Mouse (Mus musculus): Measurements from ENCODE around the gene Ap5s1. TPM values are rescaled to one million over a fixed set of nuclear protein-coding genes. Genes with fewer than 3 reads are reported as not detected.

Ap5s1 gene
- total and polyA plus RNA-seq, 2 experiments = 12.4 to 53.8 TPM

DNA sequence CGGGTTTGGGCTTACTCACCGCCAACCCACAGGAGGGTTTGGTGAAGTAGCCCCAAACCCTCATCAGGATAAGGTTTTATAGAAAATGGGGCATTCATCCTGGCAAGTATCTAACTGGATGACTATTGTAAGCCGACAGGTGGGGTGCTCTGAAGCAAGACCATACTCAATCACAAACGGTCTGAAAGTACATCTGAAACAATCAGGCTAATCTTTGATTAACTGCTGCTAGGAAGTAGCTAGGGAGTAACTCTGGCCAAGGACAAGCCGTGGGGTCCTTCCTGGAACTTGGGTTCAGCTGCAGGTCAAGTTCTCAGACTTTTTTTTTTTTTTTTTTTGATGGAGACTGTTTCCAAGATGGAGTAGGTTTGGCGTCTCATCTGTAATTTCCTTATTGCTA, 38.9 kb upstream of the Ap5s1 start:
- WGBS = 80% methylated on average over 6 of the region's 6 CpGs
- Histone ChIP-seq H3K27ac (replicated peaks; ENCODE audit: insufficient read depth, low read depth, low read length) (no peak overlapping the region), H3K4me3 (ENCODE audit: insufficient read depth, low read depth, low read length) (no peak overlapping the region), H3K79me2 (ENCODE audit: control insufficient read depth, insufficient read depth, low read length) (no peaks in the 10 kb centered on the region), H3K36me3 (ENCODE audit: control insufficient read depth, insufficient read depth, low read length) (no peaks in the 10 kb centered on the region), H3K27me3 (ENCODE audit: control insufficient read depth, insufficient read depth, low read length) (no peaks in the 10 kb centered on the region), H3K9ac (ENCODE audit: low read depth, low read length) (no peak overlapping the region), H3K4me1 (ENCODE audit: control insufficient read depth, insufficient read depth, low read length) (peaks cover 4% of the 10 kb centered on the region; the same call in 1 of the 2 replicates)
- no peak for DNase-seq (ENCODE audit: extremely low read depth, low read depth, low spot score)
- TF ChIP-seq CTCF (IDR thresholded peaks at IDR 0.05; ENCODE audit: low read depth, low read length) = no peak
- no peak for TF ChIP-seq POLR2A (IDR thresholded peaks at IDR 0.05; ENCODE audit: extremely low read depth, insufficient read depth, low read length)

DNA sequence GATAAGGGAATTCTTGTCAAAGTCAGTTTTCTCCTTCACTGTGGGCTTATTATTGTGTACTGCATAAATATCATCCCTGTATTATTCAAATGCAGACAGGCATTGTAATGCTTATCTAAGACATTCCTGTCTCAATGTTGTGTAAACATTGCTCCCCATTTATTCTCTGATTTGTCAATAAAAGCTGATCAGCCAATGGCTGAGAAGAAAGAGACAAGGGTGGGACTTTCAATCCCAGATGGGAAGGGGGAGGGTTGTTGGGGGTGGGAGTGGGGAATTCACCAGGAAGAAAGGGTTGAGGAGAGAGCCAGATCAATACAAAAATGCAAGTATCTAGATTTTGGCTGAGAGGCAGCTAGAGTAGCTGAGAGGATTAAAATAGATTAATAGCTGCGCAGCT, 38.0 kb upstream of the Ap5s1 start:
- Histone ChIP-seq H3K27ac (replicated peaks; ENCODE audit: insufficient read depth, low read depth, low read length) (no peak overlapping the region), H3K27me3 (ENCODE audit: control insufficient read depth, insufficient read depth, low read length) (no peaks in the 10 kb centered on the region), H3K79me2 (ENCODE audit: control insufficient read depth, insufficient read depth, low read length) (no peaks in the 10 kb centered on the region), H3K4me3 (ENCODE audit: insufficient read depth, low read depth, low read length) (no peak overlapping the region), H3K9ac (ENCODE audit: low read depth, low read length) (no peak overlapping the region), H3K4me1 (ENCODE audit: control insufficient read depth, insufficient read depth, low read length) (peaks cover 2% of the 10 kb centered on the region; the same call in 1 of the 2 replicates), H3K36me3 (ENCODE audit: control insufficient read depth, insufficient read depth, low read length) (no peaks in the 10 kb centered on the region)
- WGBS = 77% methylated on average over 1 of the region's 1 CpGs
- no peak for DNase-seq (ENCODE audit: extremely low read depth, low read depth, low spot score)
- TF ChIP-seq CTCF (IDR thresholded peaks at IDR 0.05; ENCODE audit: low read depth, low read length) (no peak), POLR2A (IDR thresholded peaks at IDR 0.05; ENCODE audit: extremely low read depth, insufficient read depth, low read length) (no peak)

GRCm38 (mm10) chr2:131170936-131171335, 35.9 kb upstream of the Ap5s1 start:
- Histone ChIP-seq H3K27me3 (ENCODE audit: control insufficient read depth, insufficient read depth, low read length) (no peaks in the 10 kb centered on the region), H3K4me1 (ENCODE audit: control insufficient read depth, insufficient read depth, low read length) (peaks cover 3% of the 10 kb centered on the region; the same call in 1 of the 2 replicates), H3K4me3 (ENCODE audit: insufficient read depth, low read depth, low read length) (no peak overlapping the region), H3K9ac (ENCODE audit: low read depth, low read length) (no peak overlapping the region), H3K27ac (replicated peaks; ENCODE audit: insufficient read depth, low read depth, low read length) (no peak overlapping the region), H3K79me2 (ENCODE audit: control insufficient read depth, insufficient read depth, low read length) (no peaks in the 10 kb centered on the region), H3K36me3 (ENCODE audit: control insufficient read depth, insufficient read depth, low read length) (no peaks in the 10 kb centered on the region)
- 46% methylated on average over 9 of the region's 9 CpGs for WGBS
- no peak for DNase-seq (ENCODE audit: extremely low read depth, low read depth, low spot score)
- TF ChIP-seq CTCF (IDR thresholded peaks at IDR 0.05; ENCODE audit: low read depth, low read length) (no peak), POLR2A (IDR thresholded peaks at IDR 0.05; ENCODE audit: extremely low read depth, insufficient read depth, low read length) (no peak)

GRCm38 (mm10) chr2:131171401-131172104, 35.3 kb upstream of the Ap5s1 start:
- no peak; the same call in 1 of the 2 replicates for TF ChIP-seq CTCF (IDR thresholded peaks at IDR 0.05; ENCODE audit: low read depth, low read length)
- TF ChIP-seq POLR2A (IDR thresholded peaks at IDR 0.05; ENCODE audit: extremely low read depth, insufficient read depth, low read length) = no peak
- 21% methylated on average over 43 of the region's 43 CpGs for WGBS
- peak overlapping the region; percentile 1; the same call in 1 of the 2 replicates for H3K4me3 ChIP-seq (ENCODE audit: insufficient read depth, low read depth, low read length)
- no peaks in the 10 kb centered on the region for H3K36me3 ChIP-seq (ENCODE audit: control insufficient read depth, insufficient read depth, low read length)
- no peak for DNase-seq (ENCODE audit: extremely low read depth, low read depth, low spot score)
- peaks cover 6% of the 10 kb centered on the region for H3K4me1 ChIP-seq (ENCODE audit: control insufficient read depth, insufficient read depth, low read length)
- no peak overlapping the region for H3K27ac ChIP-seq (replicated peaks; ENCODE audit: insufficient read depth, low read depth, low read length)
- no peak overlapping the region for H3K9ac ChIP-seq (ENCODE audit: low read depth, low read length)
- H3K79me2 ChIP-seq (ENCODE audit: control insufficient read depth, insufficient read depth, low read length) = no peaks in the 10 kb centered on the region
- no peaks in the 10 kb centered on the region for H3K27me3 ChIP-seq (ENCODE audit: control insufficient read depth, insufficient read depth, low read length)

DNA sequence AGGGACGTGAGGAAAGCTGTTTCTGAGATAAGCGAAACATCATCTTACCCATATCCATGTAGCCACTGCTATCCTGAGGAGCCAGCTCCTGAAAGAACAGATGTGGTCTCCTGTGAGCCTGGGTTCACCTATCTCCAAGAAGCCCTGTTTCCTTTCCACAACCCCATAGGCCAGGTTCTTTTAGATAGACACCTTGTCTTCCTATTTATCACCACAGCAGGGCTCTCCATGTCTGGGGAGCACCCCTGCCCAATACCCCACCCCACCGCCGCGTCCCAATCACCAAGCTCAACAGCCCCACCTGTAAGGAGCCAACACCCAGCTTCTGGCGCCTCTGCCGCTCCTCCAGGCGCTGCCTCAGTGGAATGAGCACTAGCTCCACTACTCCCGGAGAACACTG, 34.6 kb upstream of the Ap5s1 start:
- WGBS = 67% methylated on average over 9 of the region's 9 CpGs
- H3K4me3 ChIP-seq (ENCODE audit: insufficient read depth, low read depth, low read length) = no peak overlapping the region
- DNase-seq (ENCODE audit: extremely low read depth, low read depth, low spot score) = no peak
- no peak overlapping the region for H3K9ac ChIP-seq (ENCODE audit: low read depth, low read length)
- TF ChIP-seq CTCF (IDR thresholded peaks at IDR 0.05; ENCODE audit: low read depth, low read length) = no peak
- no peak overlapping the region for H3K27ac ChIP-seq (replicated peaks; ENCODE audit: insufficient read depth, low read depth, low read length)
- H3K4me1 ChIP-seq (ENCODE audit: control insufficient read depth, insufficient read depth, low read length) = peaks cover 10% of the 10 kb centered on the region
- H3K79me2 ChIP-seq (ENCODE audit: control insufficient read depth, insufficient read depth, low read length) = no peaks in the 10 kb centered on the region
- no peaks in the 10 kb centered on the region for H3K27me3 ChIP-seq (ENCODE audit: control insufficient read depth, insufficient read depth, low read length)
- no peaks in the 10 kb centered on the region for H3K36me3 ChIP-seq (ENCODE audit: control insufficient read depth, insufficient read depth, low read length)

DNA sequence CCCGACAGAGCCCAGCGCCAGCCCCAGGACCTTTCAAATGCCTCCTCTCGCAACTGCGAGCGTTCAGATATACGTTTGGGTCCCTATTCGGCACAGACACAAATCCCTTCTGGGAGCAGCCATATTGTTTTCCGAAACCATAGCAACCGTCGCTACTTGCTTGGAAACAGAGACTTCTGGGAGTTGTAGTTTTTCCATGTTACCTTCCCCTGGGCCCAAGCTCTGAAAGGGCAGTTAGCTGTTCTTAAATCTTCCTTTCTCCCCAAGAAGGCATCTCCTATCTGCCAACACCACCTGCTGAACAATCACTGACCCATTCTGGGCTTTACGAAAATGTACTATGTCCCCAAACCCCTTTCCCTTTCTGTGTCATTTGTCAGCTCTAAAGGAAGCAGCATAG, 32.2 kb upstream of the Ap5s1 start:
- H3K36me3 ChIP-seq (ENCODE audit: control insufficient read depth, insufficient read depth, low read length) = no peaks in the 10 kb centered on the region
- peaks cover 18% of the 10 kb centered on the region for H3K79me2 ChIP-seq (ENCODE audit: control insufficient read depth, insufficient read depth, low read length)
- peak overlapping the region; percentile 69 for H3K4me3 ChIP-seq (ENCODE audit: insufficient read depth, low read depth, low read length)
- H3K27me3 ChIP-seq (ENCODE audit: control insufficient read depth, insufficient read depth, low read length) = no peaks in the 10 kb centered on the region
- H3K4me1 ChIP-seq (ENCODE audit: control insufficient read depth, insufficient read depth, low read length) = peaks cover 24% of the 10 kb centered on the region
- H3K27ac ChIP-seq (replicated peaks; ENCODE audit: insufficient read depth, low read depth, low read length) = no peak overlapping the region
- TF ChIP-seq POLR2A (IDR thresholded peaks at IDR 0.05; ENCODE audit: extremely low read depth, insufficient read depth, low read length) (no peak), CTCF (IDR thresholded peaks at IDR 0.05; ENCODE audit: low read depth, low read length) (no peak)
- H3K9ac ChIP-seq (ENCODE audit: low read depth, low read length) = peak overlapping the region; percentile 63
- WGBS = 5% methylated on average over 11 of the region's 11 CpGs
- DNase-seq (ENCODE audit: extremely low read depth, low read depth, low spot score) = peak; percentile 82

Measured in liver, adult 2 months (tissue).